Mouse (Mus musculus) midbrain, postnatal 0 days (tissue): Measurements from ENCODE around the gene Lrrc8c. TPM values are rescaled to one million over a fixed set of nuclear protein-coding genes. Genes with fewer than 3 reads are reported as not detected.

Source experiments
- ATAC-seq: fragments of 200-750 bp; cut with Nextera tagmentation; 2 replicates; pipeline ENCODE4 v1.8.0; 2017; ENCODE audit warnings: moderate number of reproducible peaks, mild to moderate bottlenecking, moderate TSS enrichment, moderate library complexity; ENCODE audit not compliant: low FRiP score
- DNase-seq: peaks from one replicate; pipeline ENCODE4 v3.0.0-alpha.2; 2015; ENCODE audit warnings: low spot score
- H3K27ac ChIP-seq: fragments of 300-500 bp; sonication (generic); 2 replicates; pipeline ENCODE4 v1.5.1; 2014; ENCODE audit warnings: low read depth, mild to moderate bottlenecking, low read length, mixed read lengths
- H3K27me3 ChIP-seq: fragments of 300-500 bp; sonication (generic); 2 replicates; pipeline ENCODE4 v1.6.1; 2014; ENCODE audit warnings: low read length, control low read depth, mixed read lengths; ENCODE audit not compliant: insufficient read depth
- H3K36me3 ChIP-seq: fragments of 300-500 bp; sonication (generic); 2 replicates; pipeline ENCODE4 v1.6.1; 2014; ENCODE audit warnings: low read length, control low read depth, mixed read lengths; ENCODE audit not compliant: insufficient read depth
- H3K4me1 ChIP-seq: fragments of 300-500 bp; sonication (generic); 2 replicates; pipeline ENCODE4 v1.6.1; 2014; ENCODE audit warnings: mild to moderate bottlenecking, control low read depth, antibody characterized with exemption, low read length, mixed read lengths; ENCODE audit not compliant: insufficient read depth
- H3K4me2 ChIP-seq: fragments of 300-500 bp; sonication (generic); 2 replicates; pipeline ENCODE4 v1.6.1; 2014; ENCODE audit warnings: low read depth, mild to moderate bottlenecking, low read length, mixed read lengths; ENCODE audit not compliant: poor library complexity, severe bottlenecking
- H3K4me3 ChIP-seq: fragments of 300-500 bp; sonication (generic); 2 replicates; pipeline ENCODE4 v1.5.1; 2014; ENCODE audit warnings: low read depth, mild to moderate bottlenecking, low read length, moderate library complexity
- H3K9ac ChIP-seq: fragments of 300-500 bp; sonication (generic); replicated peaks from 2 replicates; pipeline ENCODE4 v1.6.1; 2014; ENCODE audit warnings: mild to moderate bottlenecking, low read length, moderate library complexity, mixed read lengths; ENCODE audit not compliant: poor library complexity, severe bottlenecking
- H3K9me3 ChIP-seq: fragments of 300-500 bp; sonication (generic); 2 replicates; pipeline ENCODE4 v1.6.1; 2016; ENCODE audit warnings: low read length, control low read depth
- CTCF ChIP-seq: IDR thresholded peaks from 2 replicates; pipeline ENCODE4 v1.5.1; 2016; ENCODE audit warnings: antibody characterized with exemption, mild to moderate bottlenecking
- WGBS: fragments of 180-500 bp; shearing (Covaris S2); extraction: QIAGEN DNeasy Blood & Tissue Kit; methylation state at CpG from one replicate; pipeline ENCODE4 v1.1.7; 2014; 5-methylcytosine and 5-hydroxymethylcytosine counted together
- polyA plus RNA-seq: library from polyadenylated mRNA; unstranded; fragments of >200 nt; fragmentation: Nextera tagmentation; extraction: Ambion mirVana; gene quantifications from 2 replicates; pipeline ENCODE4 v1.2.1, GENCODE M21; 2015
- total RNA-seq: library from RNA; depleted of rRNA; stranded (reverse); fragments of >200 nt; gene quantifications from 2 replicates; pipeline ENCODE4 v1.2.3, GENCODE M21; 2014

The Lrrc8c gene
- total and polyA plus RNA-seq, 2 experiments from 2014 or later, result 11.6 to 14.7 TPM

DNA sequence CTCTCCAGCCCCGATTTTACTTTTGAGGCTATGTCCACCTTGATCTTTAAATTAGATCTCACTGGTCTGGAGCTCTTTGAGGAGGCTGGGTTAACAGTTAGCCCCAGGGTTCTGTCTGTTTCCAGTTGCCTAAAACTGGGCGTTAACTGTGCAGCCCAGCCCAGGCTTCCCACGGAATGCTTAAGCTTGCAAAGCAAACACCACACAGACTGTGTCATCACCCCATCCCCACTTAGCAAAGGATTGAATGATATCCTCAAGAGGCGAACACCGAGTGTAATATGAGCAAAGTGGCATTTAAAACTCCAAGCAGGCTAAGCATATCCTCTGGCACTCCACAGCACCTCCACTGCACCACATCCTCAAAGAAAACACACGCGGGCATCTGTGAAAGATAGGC, 53.7 kb downstream of the Lrrc8c start:
- H3K36me3 ChIP-seq, result peaks cover 7% of the 10 kb centered on the region; the same call in 1 of the 2 replicates
- H3K9ac ChIP-seq, result no peak overlapping the region
- DNase-seq, result no peak
- no peaks in the 10 kb centered on the region for H3K9me3 ChIP-seq
- no peak overlapping the region for H3K4me2 ChIP-seq
- no peak overlapping the region for H3K27ac ChIP-seq
- no peak for ATAC-seq
- no peak for TF ChIP-seq CTCF
- no peaks in the 10 kb centered on the region for H3K27me3 ChIP-seq
- no peak overlapping the region for H3K4me3 ChIP-seq
- 71% methylated on average over 7 of the region's 7 CpGs for WGBS
- H3K4me1 ChIP-seq, result no peaks in the 10 kb centered on the region

GRCm38 (mm10) chr5:105574835-105575234, 55.6 kb downstream of the Lrrc8c start:
- Histone ChIP-seq H3K4me2 (no peak overlapping the region), H3K27ac (no peak overlapping the region), H3K27me3 (no peaks in the 10 kb centered on the region), H3K9me3 (no peaks in the 10 kb centered on the region), H3K9ac (no peak overlapping the region), H3K36me3 (peaks cover 7% of the 10 kb centered on the region; the same call in 1 of the 2 replicates), H3K4me1 (no peaks in the 10 kb centered on the region), H3K4me3 (no peak overlapping the region)
- WGBS, result 93% methylated on average over 5 of the region's 5 CpGs
- DNase-seq, result no peak
- TF ChIP-seq CTCF, result no peak
- ATAC-seq, result no peak

DNA sequence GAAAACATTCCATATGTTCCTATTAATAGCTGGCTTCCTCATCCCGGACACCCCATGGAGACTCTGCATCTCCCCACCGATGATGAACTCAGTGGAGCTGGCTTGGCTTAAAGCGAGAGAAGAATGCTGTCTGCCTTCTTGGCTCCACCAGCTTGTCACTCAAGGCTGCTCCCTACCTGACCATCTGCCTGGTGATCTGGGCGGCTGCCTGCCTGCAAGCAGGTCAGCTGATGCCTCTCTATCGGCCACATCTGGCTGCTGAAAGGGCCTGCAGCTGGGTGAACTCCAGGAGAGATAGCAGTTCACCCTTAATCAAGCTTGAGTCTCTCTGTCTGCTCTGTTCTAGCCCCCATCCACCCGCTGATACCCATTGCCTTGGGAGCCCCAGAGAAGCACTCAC, 56.7 kb downstream of the Lrrc8c start:
- H3K36me3 ChIP-seq, result peaks cover 7% of the 10 kb centered on the region; the same call in 1 of the 2 replicates
- H3K9ac ChIP-seq, result no peak overlapping the region
- DNase-seq, result peak; percentile 14
- ATAC-seq, result no peak
- TF ChIP-seq CTCF, result no peak
- H3K9me3 ChIP-seq, result no peaks in the 10 kb centered on the region
- H3K27ac ChIP-seq, result no peak overlapping the region
- H3K4me3 ChIP-seq, result no peak overlapping the region
- no peaks in the 10 kb centered on the region for H3K27me3 ChIP-seq
- H3K4me2 ChIP-seq, result no peak overlapping the region
- WGBS, result 63% methylated on average over 6 of the region's 6 CpGs
- H3K4me1 ChIP-seq, result no peaks in the 10 kb centered on the region

GRCm38 (mm10) chr5:105580909-105581308, 61.7 kb downstream of the Lrrc8c start:
- Histone ChIP-seq H3K36me3 (peaks cover 2% of the 10 kb centered on the region; the same call in 1 of the 2 replicates), H3K4me1 (0 out of 2 replicates have a peak, but pooled peaks cover 4% of the 10 kb centered on the region), H3K4me3 (no peak overlapping the region), H3K4me2 (no peak overlapping the region), H3K27ac (no peak overlapping the region), H3K27me3 (no peaks in the 10 kb centered on the region), H3K9ac (no peak overlapping the region), H3K9me3 (no peaks in the 10 kb centered on the region)
- TF ChIP-seq CTCF, result no peak
- ATAC-seq (no peak), DNase-seq (no peak)
- WGBS, result 89% methylated on average over 10 of the region's 10 CpGs

DNA sequence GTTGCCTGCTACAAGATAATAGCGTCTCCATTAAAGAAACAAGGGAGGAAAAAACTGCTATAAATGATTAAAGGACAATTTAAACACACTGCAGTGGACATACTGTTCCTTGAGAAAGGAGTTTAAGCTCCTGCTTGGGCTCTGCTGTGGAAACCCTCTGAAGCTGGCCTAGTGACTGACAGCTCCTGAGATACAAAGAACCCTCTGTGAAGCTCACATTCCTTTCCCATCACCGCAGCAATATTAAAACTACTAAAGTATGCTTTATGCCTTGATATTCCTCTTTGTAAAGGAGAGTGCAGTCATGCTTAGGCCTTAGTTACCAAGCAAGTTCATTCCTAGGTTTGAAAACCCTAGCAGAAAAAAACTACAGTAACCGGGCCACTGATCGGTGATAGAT, 66.7 kb downstream of the Lrrc8c start:
- no peak for TF ChIP-seq CTCF
- Histone ChIP-seq H3K27ac (peak overlapping the region; percentile 32; the same call in 1 of the 2 replicates), H3K4me2 (no peak overlapping the region), H3K4me1 (peaks cover 7% of the 10 kb centered on the region; the same call in 1 of the 2 replicates), H3K27me3 (no peaks in the 10 kb centered on the region), H3K4me3 (no peak overlapping the region), H3K36me3 (no peaks in the 10 kb centered on the region; the same call in 1 of the 2 replicates), H3K9me3 (no peaks in the 10 kb centered on the region), H3K9ac (no peak overlapping the region)
- WGBS, result 38% methylated on average over 4 of the region's 4 CpGs
- peak; percentile 24 for DNase-seq
- no peak for ATAC-seq

DNA sequence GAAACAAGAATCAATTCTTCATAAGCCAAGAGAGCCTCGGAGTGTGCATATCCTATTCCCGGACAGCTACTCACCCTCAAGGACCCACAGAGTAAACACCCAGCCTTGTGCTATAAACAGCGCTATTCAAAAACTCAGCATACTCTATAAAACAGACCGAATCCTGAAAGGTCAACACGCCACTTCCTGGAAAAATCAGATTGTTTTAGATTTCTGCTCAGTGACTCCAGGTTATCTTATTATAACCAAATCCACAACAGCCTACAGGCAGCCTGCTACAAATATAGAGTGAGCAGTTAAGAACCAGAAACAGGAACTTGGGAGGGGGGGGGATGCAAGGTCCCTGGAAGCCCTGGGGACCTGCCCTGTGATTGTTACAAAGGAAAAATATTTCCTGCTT, 67.5 kb downstream of the Lrrc8c start:
- Histone ChIP-seq H3K36me3 (no peaks in the 10 kb centered on the region; the same call in 1 of the 2 replicates), H3K4me2 (no peak overlapping the region), H3K27ac (no peak overlapping the region), H3K9ac (no peak overlapping the region), H3K4me3 (no peak overlapping the region), H3K27me3 (no peaks in the 10 kb centered on the region), H3K4me1 (peaks cover 7% of the 10 kb centered on the region; the same call in 1 of the 2 replicates), H3K9me3 (no peaks in the 10 kb centered on the region)
- WGBS, result 65% methylated on average over 5 of the region's 5 CpGs
- DNase-seq (no peak), ATAC-seq (no peak)
- no peak for TF ChIP-seq CTCF
